Mouse (Mus musculus) kidney, adult 18-20 months (tissue): ENCODE results near the gene Rpl10a.
"Not testable (repeated sequence)": the region's sequence is repeated elsewhere in the genome, so short reads cannot be mapped to it uniquely, and the experiment has no call there.

Experiments used
- DNase-seq: peaks from one replicate; pipeline ENCODE4 v3.0.0; 2021

Rpl10a gene

GRCm38 (mm10) chr17:28332113-28332914, 4.0 kb downstream of the Rpl10a start:
- no peak for DNase-seq

DNA sequence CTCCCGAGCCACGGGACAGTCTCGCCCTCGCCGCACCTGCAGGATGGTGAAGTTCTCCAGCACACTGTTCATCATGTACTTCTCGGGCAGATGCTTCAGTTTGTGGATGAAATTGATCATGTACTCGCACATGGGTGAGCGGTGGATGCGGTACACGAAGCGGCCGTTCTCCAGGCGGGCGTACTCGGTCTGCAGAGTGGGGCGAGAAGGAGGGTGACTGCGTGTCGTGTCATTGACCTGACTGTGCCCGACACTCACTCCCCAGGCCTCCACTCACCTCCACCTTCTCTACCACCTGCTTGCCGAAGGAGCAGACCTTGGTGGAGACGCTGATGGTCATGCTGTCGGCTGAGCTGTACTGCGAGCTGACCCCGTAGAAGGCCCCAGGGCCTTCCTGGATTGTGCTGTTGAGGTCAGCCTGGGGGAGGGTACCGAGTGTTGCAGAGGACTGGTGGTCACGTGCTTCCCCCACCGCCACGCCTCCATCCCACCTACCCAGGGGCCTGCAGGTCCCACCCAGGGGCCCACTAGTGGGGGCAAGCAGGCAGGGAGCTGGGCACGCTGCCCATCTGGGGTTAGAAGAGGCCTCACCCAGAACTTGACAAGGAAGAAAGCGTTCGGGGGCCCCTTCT, 4.8 kb downstream of the Rpl10a start:
- DNase-seq: no peak

DNA sequence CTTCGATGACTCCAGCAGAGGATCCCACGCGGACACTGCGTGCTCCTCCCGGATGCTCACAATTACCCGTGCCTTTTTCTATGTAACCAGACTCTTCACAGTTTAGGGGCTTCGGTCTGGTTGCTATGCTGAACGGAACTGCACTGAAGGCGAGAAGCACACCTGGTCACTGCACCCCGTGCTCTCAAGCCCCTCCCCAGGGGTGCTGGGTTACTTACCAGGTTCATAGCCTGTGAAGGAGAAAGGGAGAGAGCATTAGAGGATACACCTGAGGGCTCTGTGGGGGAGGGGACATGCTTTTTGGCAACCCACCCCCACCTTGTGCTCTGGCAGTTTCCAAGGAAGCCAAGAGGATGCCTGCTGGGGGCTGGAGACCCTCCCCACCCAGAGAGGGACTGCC, 7.0 kb downstream of the Rpl10a start:
- no peak for DNase-seq

GRCm38 (mm10) chr17:28337547-28337946, 9.3 kb downstream of the Rpl10a start:
- DNase-seq: no peak

DNA sequence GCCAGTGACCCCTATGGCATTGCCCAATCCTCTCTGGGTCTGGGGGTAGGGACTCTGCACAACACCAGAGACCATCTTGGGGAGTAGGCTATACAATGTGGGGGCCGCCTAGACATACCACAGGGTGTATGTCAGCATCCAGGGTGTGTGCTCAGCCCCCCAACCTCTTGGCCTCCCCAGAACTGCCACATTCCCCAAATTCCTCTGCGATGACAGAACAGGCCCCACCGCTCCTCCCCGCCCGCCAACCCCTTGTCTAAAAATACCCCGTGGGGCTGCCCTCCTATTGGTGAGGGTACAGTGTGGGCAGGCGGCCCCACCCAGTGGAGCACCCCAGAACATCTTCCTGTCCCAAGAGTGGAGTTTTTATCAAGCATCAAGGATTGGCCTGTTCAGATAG, 12.3 kb downstream of the Rpl10a start:
- DNase-seq: no peak

DNA sequence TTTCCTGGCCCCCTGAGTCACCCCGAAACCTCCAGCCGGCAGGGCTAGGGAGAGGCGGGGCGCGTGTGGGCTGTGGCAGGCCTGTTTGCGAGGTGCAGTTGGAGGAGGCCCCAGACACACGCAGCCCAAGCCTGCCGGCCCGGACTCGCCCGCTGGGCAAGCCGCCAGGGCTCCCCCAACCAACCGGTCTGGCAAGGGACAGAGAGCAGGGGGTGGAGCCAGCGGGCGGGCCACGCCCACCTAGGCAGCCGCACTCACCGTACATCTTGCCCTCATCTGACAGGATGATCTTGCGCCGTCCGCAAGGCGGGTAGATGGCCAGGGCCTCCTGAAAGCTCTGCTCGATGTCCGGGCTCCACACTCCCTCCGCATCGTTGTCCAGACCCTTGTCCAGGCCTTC, 12.8 kb downstream of the Rpl10a start:
- DNase-seq: peak; percentile 95

DNA sequence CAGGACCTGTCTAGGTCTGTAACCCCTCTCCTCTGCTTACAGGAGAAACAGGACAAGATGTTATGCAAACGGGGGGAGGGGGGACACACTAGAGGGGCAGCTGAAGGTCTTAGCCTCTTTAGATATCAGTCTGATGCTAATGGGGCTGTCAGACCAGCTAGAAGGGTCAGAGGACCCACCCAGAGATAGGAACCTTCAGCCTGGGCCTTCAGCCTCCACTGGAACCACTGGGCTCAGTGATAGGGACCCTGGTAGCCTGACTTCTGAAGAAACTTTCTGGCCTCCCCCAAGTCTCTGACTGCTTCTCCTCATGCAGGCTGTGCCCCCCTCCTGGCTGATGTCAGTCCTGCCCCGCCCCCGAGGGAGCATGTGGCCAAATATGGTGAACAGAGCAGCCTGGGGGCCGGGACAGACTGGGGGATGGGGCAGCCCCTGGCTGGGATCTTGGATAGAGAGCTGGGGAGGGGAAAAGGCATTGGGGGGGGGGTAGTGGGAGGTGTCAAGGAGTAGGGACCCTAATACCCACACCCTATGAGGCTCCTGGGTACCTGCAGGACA, 15.9 kb downstream of the Rpl10a start:
- no peak for DNase-seq

DNA sequence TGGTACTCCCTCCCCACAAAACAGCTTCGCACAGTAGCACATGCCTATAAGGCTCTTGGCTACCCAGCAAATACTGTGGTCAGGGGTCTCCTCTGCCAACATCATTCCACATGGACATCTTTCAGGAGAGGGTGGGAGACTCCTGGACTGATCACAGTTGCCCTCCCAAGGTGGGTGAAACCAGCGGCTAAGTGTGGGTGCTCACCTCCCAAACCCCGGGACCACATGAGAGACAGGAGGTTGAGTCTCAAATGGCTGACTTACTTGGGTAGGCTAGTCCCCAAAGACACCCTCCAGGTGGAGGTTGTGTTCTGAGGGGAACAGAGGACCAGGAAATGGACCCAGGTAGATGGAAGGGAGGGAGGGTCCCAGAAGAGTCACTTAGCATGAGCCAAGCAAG, 16.4 kb downstream of the Rpl10a start:
- DNase-seq: no peak

DNA sequence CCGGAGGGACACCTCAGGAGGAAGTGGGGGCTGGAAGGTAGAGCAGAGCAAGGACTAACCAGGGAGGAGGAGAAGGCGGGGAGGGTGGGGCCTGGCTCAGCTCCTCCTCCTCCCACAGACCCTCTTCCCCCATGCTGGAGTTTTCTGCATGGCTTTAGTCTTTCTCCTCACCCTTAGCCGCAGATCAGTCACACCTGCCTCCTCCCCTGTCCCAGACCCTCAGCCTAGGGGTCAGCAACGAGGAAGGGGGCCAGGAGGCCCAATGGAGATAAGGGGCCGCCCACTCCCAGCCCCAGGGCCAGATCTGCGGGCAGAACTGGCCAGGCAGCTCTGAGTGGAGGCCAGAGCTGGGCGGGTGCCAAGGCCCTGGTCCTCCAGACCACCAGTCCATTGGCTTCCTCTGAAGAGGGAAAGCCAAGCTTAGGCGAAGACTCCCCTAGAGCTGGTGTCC, 17.0 kb downstream of the Rpl10a start:
- DNase-seq: no peak

DNA sequence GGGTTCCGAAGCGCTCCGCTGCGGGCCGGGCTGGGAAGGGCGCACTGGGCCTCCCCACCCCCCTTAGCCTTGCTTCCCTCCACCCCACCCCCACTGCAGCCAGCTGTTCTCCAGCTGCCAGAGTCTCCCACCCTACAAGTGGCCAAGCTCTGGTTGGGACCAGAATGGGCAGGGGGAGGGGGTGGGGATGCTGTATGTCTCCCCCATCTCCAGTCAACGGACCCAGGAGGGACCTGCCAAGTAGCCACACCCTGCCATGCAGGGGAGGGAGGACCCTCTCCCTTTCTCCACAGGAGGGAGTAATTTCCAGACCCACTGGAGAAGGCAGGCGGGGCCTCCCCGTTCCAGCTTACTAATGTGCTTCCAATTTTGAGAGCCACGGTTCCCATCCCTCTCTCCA, 17.6 kb downstream of the Rpl10a start:
- DNase-seq: no peak

- no peak for DNase-seq
These were observed 19.1 kb downstream of the Rpl10a start for GRCm38 (mm10) chr17:28347327-28347726.

GRCm38 (mm10) chr17:28348211-28348610, 19.9 kb downstream of the Rpl10a start:
- DNase-seq: no peak

- DNase-seq: peak; percentile 43
These were observed 21.1 kb downstream of the Rpl10a start for GRCm38 (mm10) chr17:28349264-28349880.

GRCm38 (mm10) chr17:28349901-28350465, 21.7 kb downstream of the Rpl10a start:
- DNase-seq: peak; percentile 81

DNA sequence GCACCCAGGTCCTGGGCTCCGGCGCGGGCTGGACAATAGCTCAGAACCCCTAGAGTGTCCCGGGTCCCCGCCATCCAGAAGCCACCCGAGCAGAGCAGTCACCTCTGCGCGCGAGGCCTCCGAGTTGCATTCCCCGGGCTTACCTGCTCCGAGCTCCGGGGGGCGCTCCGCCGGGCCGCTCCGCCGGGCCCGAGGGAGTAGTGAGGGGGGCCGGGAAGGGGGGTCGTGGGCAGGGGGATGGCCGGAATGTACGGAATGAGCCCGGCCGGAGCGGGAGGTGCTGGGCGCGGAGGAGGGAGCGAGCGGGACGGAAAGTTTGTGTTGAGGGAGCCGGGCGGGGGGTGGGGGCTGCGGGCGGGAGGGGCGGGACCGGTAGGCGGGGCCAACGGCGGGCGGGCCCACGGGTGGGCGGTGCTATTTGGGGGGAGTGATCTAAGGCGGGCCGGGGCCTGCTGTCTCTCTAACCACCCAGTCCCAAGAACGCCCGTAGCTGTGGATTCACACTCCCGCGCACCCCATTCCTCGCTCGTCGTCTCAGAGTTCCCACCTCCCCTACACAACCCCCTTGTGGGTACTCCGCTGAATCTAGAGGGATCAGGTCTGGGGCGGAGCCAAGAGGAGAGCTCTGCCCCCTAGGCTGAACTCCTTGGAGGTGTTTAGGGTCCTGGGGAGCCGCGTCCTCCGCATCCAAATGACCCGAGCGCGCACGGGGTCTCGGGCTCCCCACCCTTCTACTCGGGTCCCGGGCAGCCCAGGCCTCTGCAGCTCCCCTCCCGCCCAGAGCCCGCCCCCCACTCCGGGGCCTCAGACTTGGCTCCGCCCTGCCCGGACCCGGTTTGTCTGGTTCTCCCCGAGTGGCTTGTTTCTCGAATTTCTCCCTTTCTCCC, 22.4 kb downstream of the Rpl10a start, which contains the start of gene Tead3:
Gene Tead3 (minus strand): TSS at position 352 of the 887 bp plus-strand sequence.
- DNase-seq: peak; percentile 85

DNA sequence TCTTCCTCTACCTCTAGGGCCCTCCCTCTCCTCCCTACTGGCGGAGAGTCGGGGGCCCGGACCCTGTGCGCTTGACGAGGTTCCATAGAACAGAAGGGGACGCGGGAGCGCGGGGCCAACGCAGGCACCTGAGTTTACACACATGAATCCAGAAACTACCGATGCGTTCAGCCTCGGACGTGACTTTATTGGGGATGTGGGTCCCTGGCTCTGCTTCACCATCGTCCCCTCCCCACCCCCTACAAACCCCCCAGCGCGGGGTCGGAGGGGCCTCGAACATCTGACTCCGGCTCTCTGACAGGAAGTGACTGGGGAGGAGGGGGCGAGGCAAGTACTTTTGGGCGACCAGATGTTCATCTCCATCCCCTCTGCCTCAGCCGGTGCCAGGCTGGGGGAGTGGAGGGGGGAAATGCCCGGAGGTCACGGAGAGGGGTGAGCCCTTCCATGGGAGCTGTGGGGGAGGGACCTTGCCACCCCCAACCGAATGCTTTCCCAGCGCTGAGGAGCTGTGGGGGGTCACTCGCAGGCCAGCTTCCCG, 23.2 kb downstream of the Rpl10a start:
- no peak for DNase-seq

DNA sequence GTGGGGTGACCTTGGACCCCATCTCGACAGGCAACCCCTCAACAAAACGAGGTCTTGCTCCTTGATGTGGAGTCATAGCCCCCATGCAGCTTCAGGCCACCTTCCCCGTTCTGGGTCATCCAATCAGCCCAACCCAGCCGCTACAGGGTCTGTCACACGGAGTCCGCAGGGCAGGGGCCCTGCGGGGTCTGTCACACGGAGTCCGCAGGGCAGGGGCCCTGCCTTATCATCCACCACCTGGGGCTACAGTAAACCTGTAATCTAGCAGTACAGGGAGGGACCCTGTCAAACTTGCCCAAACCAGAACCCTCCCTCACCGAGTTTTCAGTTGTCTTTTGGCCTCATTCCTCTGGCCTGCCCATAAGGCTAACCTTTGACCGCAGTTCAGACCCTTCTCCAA, 23.7 kb downstream of the Rpl10a start:
- no peak for DNase-seq

DNA sequence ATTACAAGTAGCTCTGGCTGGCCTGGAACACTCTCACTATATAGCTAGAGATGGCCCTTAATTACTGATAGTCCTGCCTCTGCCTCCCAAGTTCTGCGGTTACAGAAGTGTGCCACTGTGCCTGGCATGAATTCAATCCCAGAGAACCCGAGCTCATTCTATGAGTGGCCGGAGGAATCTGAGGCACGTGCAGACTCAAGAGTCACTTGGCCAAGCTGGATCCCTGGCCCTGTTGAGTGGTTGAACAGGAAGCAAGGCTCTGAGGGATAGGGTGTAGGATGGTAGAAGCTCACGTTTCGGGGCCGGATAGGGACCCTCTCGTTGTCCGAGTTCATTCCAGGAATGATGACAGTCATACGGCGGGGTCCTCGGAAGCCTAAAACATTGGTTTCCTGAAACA, 27.6 kb downstream of the Rpl10a start:
- no peak for DNase-seq

GRCm38 (mm10) chr17:28358576-28359261, 30.4 kb downstream of the Rpl10a start:
- DNase-seq: not testable (repeated sequence)

- DNase-seq: no peak
These were observed 32.4 kb downstream of the Rpl10a start for GRCm38 (mm10) chr17:28360531-28361277.
